Mouse (Mus musculus): ENCODE measurements at regions not wholly inside any gene's neighbourhood (a gene's known extent, or its start where the extent isn't known, plus 50 kb on each side); places are given as distances from the start of the nearest gene placed in this dataset.

GRCm38 (mm10) chr6:51059923-51060847 is 372.3 kb upstream of the Nfe2l3 start:
- peak; percentile 37 for DNase-seq (ENCODE audit: low read depth)

- DNase-seq (ENCODE audit: low read depth) = no peak
Observed at GRCm38 (mm10) chr6:51060848-51061535, 371.5 kb upstream of the Nfe2l3 start.

- no peak for DNase-seq (ENCODE audit: low read depth)
Observed at GRCm38 (mm10) chr6:51065156-51065555, 367.3 kb upstream of the Nfe2l3 start.

GRCm38 (mm10) chr6:51067332-51067731 is 365.1 kb upstream of the Nfe2l3 start:
- DNase-seq (ENCODE audit: low read depth) = no peak

GRCm38 (mm10) chr6:51069945-51070344 is 362.5 kb upstream of the Nfe2l3 start:
- DNase-seq (ENCODE audit: low read depth) = no peak

- DNase-seq (ENCODE audit: low read depth) = no peak
Observed at GRCm38 (mm10) chr6:51071243-51071642, 361.2 kb upstream of the Nfe2l3 start.

- DNase-seq (ENCODE audit: low read depth) = no peak
Observed at GRCm38 (mm10) chr6:51075026-51075425, 357.4 kb upstream of the Nfe2l3 start.

GRCm38 (mm10) chr6:51076861-51077768 is 355.4 kb upstream of the Nfe2l3 start:
- DNase-seq (ENCODE audit: low read depth) = no peak

GRCm38 (mm10) chr6:51077769-51078096 is 354.7 kb upstream of the Nfe2l3 start:
- DNase-seq (ENCODE audit: low read depth) = no peak

- no peak for DNase-seq (ENCODE audit: low read depth)
Observed at GRCm38 (mm10) chr6:51078353-51078966, 354.0 kb upstream of the Nfe2l3 start.

GRCm38 (mm10) chr6:51078967-51079355 is 353.5 kb upstream of the Nfe2l3 start:
- no peak for DNase-seq (ENCODE audit: low read depth)

- DNase-seq (ENCODE audit: low read depth) = no peak
Observed at GRCm38 (mm10) chr6:51081056-51081455, 351.4 kb upstream of the Nfe2l3 start.

- DNase-seq (ENCODE audit: low read depth) = no peak
Observed at GRCm38 (mm10) chr6:51084656-51085055, 347.8 kb upstream of the Nfe2l3 start.

GRCm38 (mm10) chr6:51085547-51085946 is 346.9 kb upstream of the Nfe2l3 start:
- DNase-seq (ENCODE audit: low read depth) = no peak

- no peak for DNase-seq (ENCODE audit: low read depth)
Observed at GRCm38 (mm10) chr6:51086347-51086746, 346.1 kb upstream of the Nfe2l3 start.

GRCm38 (mm10) chr6:51087806-51088205 is 344.7 kb upstream of the Nfe2l3 start:
- no peak for DNase-seq (ENCODE audit: low read depth)

GRCm38 (mm10) chr6:51088641-51089372 is 343.7 kb upstream of the Nfe2l3 start:
- DNase-seq (ENCODE audit: low read depth) = no peak

GRCm38 (mm10) chr6:51093196-51093595 is 339.3 kb upstream of the Nfe2l3 start:
- no peak for DNase-seq (ENCODE audit: low read depth)

GRCm38 (mm10) chr6:51094304-51094703 is 338.2 kb upstream of the Nfe2l3 start:
- DNase-seq (ENCODE audit: low read depth) = no peak

GRCm38 (mm10) chr6:51097488-51097887 is 335.0 kb upstream of the Nfe2l3 start:
- DNase-seq (ENCODE audit: low read depth) = no peak

- no peak for DNase-seq (ENCODE audit: low read depth)
Observed at GRCm38 (mm10) chr6:51100341-51100740, 332.1 kb upstream of the Nfe2l3 start.

All from naive thymus-derived CD4-positive, alpha-beta T cell, adult 2 months (primary cell).